Mouse (Mus musculus): ENCODE data around the gene Tjp1. TPM values are rescaled to one million over a fixed set of nuclear protein-coding genes. Genes with fewer than 3 reads are reported as not detected.

Gene Tjp1
- total RNA-seq (2023), result 1 to 10 TPM; 3.9 to 5.8 TPM

DNA sequence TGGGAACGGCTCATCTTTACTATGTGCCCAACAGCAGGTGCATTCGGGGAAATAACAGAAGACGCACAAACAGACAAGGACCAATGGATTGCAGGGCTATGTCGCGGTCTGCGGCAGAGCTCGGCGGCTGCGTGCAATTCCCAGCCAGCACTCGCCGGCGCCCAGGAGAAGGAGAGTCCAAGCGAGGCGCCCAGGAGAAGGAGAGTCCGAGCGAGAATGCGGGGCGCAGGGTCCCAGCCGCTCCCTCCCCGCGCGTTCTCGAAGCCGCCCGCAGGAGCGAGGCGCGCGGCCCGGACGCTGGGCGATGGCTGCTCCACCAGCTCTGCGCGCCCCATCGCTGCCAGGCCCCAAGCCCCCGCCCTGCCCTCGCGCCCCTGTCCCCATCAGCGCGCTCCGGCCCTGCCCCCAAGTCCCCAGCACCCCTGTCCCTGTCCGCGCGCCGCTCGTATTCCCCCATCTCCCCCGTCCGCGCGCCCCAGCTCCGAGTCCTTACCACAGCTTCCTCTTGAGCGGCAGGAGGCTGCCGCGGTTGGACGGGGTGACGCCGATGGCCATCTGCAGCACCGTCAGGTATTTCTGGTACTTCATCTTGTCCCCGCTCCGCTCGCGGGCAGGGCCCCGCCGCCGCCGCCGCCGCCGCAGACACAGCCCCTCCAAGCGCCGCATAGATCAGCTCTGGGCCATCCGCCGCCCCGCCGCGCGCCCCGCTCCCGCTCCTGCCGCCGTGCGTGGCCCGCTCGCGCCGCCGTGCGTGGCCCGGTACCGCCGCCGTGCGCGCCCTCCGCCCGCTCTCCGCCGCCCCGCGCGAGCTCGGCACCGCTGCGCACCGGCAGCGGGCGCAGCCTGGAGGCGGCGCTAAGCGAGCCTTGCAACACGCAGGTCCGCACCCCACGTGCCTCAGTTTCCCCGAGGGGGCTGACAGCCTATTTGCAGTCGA, at the start of gene Tjp1:
Tjp1 (minus strand) TSS at position 711 of the 937 bp plus-strand sequence.

Other genes starting within 250 kb of the Tjp1 start
- gene Tarsl2, start 117.1 kb upstream of the Tjp1 start, total RNA-seq (2023), result 1 to 10 TPM; 4.8 to 6.3 TPM
- 10 to 100 TPM; 13.4 to 16.1 TPM for gene Tm2d3, start 163.4 kb upstream of the Tjp1 start, total RNA-seq (2023)

Measured in neutrophil, adult 59 days (primary cell).